Mouse (Mus musculus): ENCODE measurements around the gene Palb2. TPM values are rescaled to one million over a fixed set of nuclear protein-coding genes. Genes with fewer than 3 reads are reported as not detected.

Palb2 gene
- polyA plus RNA-seq, 1 experiment from 2014 or later = 7.5 TPM

GRCm38 (mm10) chr7:122065656-122066055 is 67.1 kb downstream of the Palb2 start:
- H3K27ac ChIP-seq = peak overlapping the region; percentile 94
- peak overlapping the region; percentile 86; the same call in 1 of the 2 replicates for H3K4me3 ChIP-seq
- no peaks in the 10 kb centered on the region for H3K27me3 ChIP-seq
- no peaks in the 10 kb centered on the region for H3K9me3 ChIP-seq (replicated peaks)
- no peak overlapping the region; the same call in 1 of the 2 replicates for H3K9ac ChIP-seq
- no peak for ATAC-seq (replicated peaks; ENCODE audit: insufficient number of reproducible peaks, insufficient read depth, low FRiP score, low read depth)
- peak overlapping the region; percentile 67 for H3K4me2 ChIP-seq
- H3K4me1 ChIP-seq (replicated peaks) = peaks cover 31% of the 10 kb centered on the region
- WGBS = 21% methylated on average over 1 of the region's 1 CpGs
- H3K36me3 ChIP-seq = peaks cover 30% of the 10 kb centered on the region

Other genes starting within 250 kb of the Palb2 start
- gene Cog7, start 151.3 kb downstream of the Palb2 start, polyA plus RNA-seq (2015; fragmentation: Nextera tagmentation; extraction: Ambion mirVana) = 16.0 and 19.6 TPM in 2 replicates
- gene Gga2, start 111.8 kb downstream of the Palb2 start, polyA plus RNA-seq (2015; fragmentation: Nextera tagmentation; extraction: Ambion mirVana) = 80.0 and 87.6 TPM in 2 replicates
- 40.2 and 48.9 TPM in 2 replicates for gene Ubfd1, start 65.8 kb downstream of the Palb2 start, polyA plus RNA-seq (2015; fragmentation: Nextera tagmentation; extraction: Ambion mirVana)
- 35.5 and 39.5 TPM in 2 replicates for gene Ears2, start 65.7 kb downstream of the Palb2 start, polyA plus RNA-seq (2015; fragmentation: Nextera tagmentation; extraction: Ambion mirVana)
- gene Ndufab1, start 31.1 kb downstream of the Palb2 start, polyA plus RNA-seq (2015; fragmentation: Nextera tagmentation; extraction: Ambion mirVana) = 1,227 and 1,553 TPM in 2 replicates
- 64.9 and 78.5 TPM in 2 replicates for gene Dctn5, start 56 bp upstream of the Palb2 start, polyA plus RNA-seq (2015; fragmentation: Nextera tagmentation; extraction: Ambion mirVana)
- 74.9 and 93.3 TPM in 2 replicates for gene Plk1, start 26.5 kb upstream of the Palb2 start, polyA plus RNA-seq (2015; fragmentation: Nextera tagmentation; extraction: Ambion mirVana)
- 0.06 and 0.24 TPM in 2 replicates for gene Ern2, start 53.2 kb upstream of the Palb2 start, polyA plus RNA-seq (2015; fragmentation: Nextera tagmentation; extraction: Ambion mirVana)
- 0.49 and 0.65 TPM in 2 replicates for gene Chp2, start 86.5 kb upstream of the Palb2 start, polyA plus RNA-seq (2015; fragmentation: Nextera tagmentation; extraction: Ambion mirVana)
- gene Prkcb, start 155.8 kb upstream of the Palb2 start, polyA plus RNA-seq (2015; fragmentation: Nextera tagmentation; extraction: Ambion mirVana) = 3.3 and 8.4 TPM in 2 replicates